Mouse (Mus musculus): ENCODE results near the gene Gm3139. TPM values are rescaled to one million over a fixed set of nuclear protein-coding genes. Genes with fewer than 3 reads are reported as not detected.

Gm3139 gene
- polyA plus RNA-seq (2015; fragmentation: Illumina TruSeq; extraction: RNeasy Lipid Tissue Mini Kit (QIAGEN cat#74804); ENCODE audit: insufficient read depth, low replicate concordance): not detected

DNA sequence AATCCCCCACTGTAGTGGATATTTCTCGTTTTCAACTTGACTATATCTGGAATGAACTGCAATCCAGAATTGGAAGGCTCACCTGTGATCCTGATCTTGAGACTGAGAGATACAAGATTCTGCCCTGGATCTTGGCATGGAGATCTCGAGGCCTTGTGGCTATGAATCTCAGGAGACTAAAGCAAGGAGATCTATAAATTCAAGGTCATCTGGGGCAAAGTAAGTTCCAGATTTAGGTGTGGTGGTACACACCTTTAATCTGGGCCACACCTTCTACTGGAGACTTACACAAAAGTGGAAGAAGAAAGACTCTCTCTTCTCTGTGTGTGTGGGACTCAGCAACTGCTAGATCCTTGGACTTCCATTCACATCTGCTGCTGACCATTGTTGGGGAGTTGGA, at the start of gene Gm3139:
Gene Gm3139 (plus strand): TSS at position 301 of the 400 bp plus-strand sequence.

Other genes with a start within 250 kb of the Gm3139 start
- gene A430089I19Rik, start 219.5 kb upstream of the Gm3139 start, polyA plus RNA-seq (2015; fragmentation: Illumina TruSeq; extraction: RNeasy Lipid Tissue Mini Kit (QIAGEN cat#74804); ENCODE audit: insufficient read depth, low replicate concordance): not detected
- not detected for gene Gm6502, start 211.9 kb upstream of the Gm3139 start, polyA plus RNA-seq (2015; fragmentation: Illumina TruSeq; extraction: RNeasy Lipid Tissue Mini Kit (QIAGEN cat#74804); ENCODE audit: insufficient read depth, low replicate concordance)
- not detected for gene AA792892, start 186.5 kb upstream of the Gm3139 start, polyA plus RNA-seq (2015; fragmentation: Illumina TruSeq; extraction: RNeasy Lipid Tissue Mini Kit (QIAGEN cat#74804); ENCODE audit: insufficient read depth, low replicate concordance)
- gene Gm7682, start 80.5 kb upstream of the Gm3139 start, polyA plus RNA-seq (2015; fragmentation: Illumina TruSeq; extraction: RNeasy Lipid Tissue Mini Kit (QIAGEN cat#74804); ENCODE audit: insufficient read depth, low replicate concordance): not detected
- not detected for gene Gm3147, start 90.1 kb downstream of the Gm3139 start, polyA plus RNA-seq (2015; fragmentation: Illumina TruSeq; extraction: RNeasy Lipid Tissue Mini Kit (QIAGEN cat#74804); ENCODE audit: insufficient read depth, low replicate concordance)
- gene Gm6509, start 97.7 kb downstream of the Gm3139 start, polyA plus RNA-seq (2015; fragmentation: Illumina TruSeq; extraction: RNeasy Lipid Tissue Mini Kit (QIAGEN cat#74804); ENCODE audit: insufficient read depth, low replicate concordance): not detected
- gene Gm6205, start 122.1 kb downstream of the Gm3139 start, polyA plus RNA-seq (2015; fragmentation: Illumina TruSeq; extraction: RNeasy Lipid Tissue Mini Kit (QIAGEN cat#74804); ENCODE audit: insufficient read depth, low replicate concordance): not detected

Data from spleen, adult 10 weeks (tissue).